Mouse (Mus musculus) MEL (cell line): ENCODE measurements around the gene Efhd2. TPM values are rescaled to one million over a fixed set of nuclear protein-coding genes. Genes with fewer than 3 reads are reported as not detected.

ENCODE experiments used
- DNase-seq: peaks from one replicate; pipeline ENCODE4 v3.0.0; 2011; ENCODE audit warnings: low read depth, low spot score
- H3K27ac ChIP-seq: 2 replicates; pipeline ENCODE4 v1.5.1; 2012; ENCODE audit warnings: low read depth, mild to moderate bottlenecking, control low read depth, low read length, moderate library complexity; ENCODE audit not compliant: control insufficient read depth
- H3K27me3 ChIP-seq, 2 experiments: fragments of 150-350 bp in 1 of 2; sonication (generic) in 1 of 2; 2 replicates each; pipeline ENCODE4 v1.6.1; 2012; ENCODE audit warnings: low read length in 2 of 2, mild to moderate bottlenecking in 2 of 2, improper control_type of control experiment in 1 of 2, moderate library complexity in 1 of 2; ENCODE audit not compliant: insufficient read depth in 2 of 2, control insufficient read depth in 1 of 2
- H3K36me3 ChIP-seq, 2 experiments: 2 replicates each; pipeline ENCODE4 v1.6.1; 2012 to 2014; ENCODE audit warnings: low read length in 2 of 2, improper control_type of control experiment in 1 of 2, inconsistent platforms in 1 of 2, mild to moderate bottlenecking in 1 of 2; ENCODE audit not compliant: insufficient read depth in 2 of 2, control insufficient read depth in 1 of 2
- H3K4me1 ChIP-seq, 2 experiments: fragments of 150-350 bp in 1 of 2; sonication (generic) in 1 of 2; 2 replicates each; pipeline ENCODE4 v1.6.1; 2012; ENCODE audit warnings: low read length in 2 of 2, improper control_type of control experiment in 1 of 2, mild to moderate bottlenecking in 1 of 2; ENCODE audit not compliant: insufficient read depth in 2 of 2, control insufficient read depth in 1 of 2
- H3K4me3 ChIP-seq, 2 experiments: fragments of 150-350 bp in 1 of 2; sonication (generic) in 1 of 2; 2 replicates each; pipeline ENCODE4 v1.5.1; 2012; ENCODE audit warnings: low read depth in 2 of 2, low read length in 2 of 2, mild to moderate bottlenecking in 2 of 2, moderate library complexity in 2 of 2, control low read depth in 1 of 2, improper control_type of control experiment in 1 of 2; ENCODE audit not compliant: control insufficient read depth in 1 of 2, insufficient read depth in 1 of 2
- H3K79me2 ChIP-seq: 2 replicates; pipeline ENCODE4 v1.6.1; 2012; ENCODE audit warnings: mild to moderate bottlenecking, low read length, moderate library complexity; ENCODE audit not compliant: control insufficient read depth, poor library complexity, insufficient read depth
- H3K9ac ChIP-seq: 2 replicates; pipeline ENCODE4 v1.6.1; 2012; ENCODE audit warnings: low read depth, mild to moderate bottlenecking, control low read depth, low read length, moderate library complexity; ENCODE audit not compliant: control insufficient read depth, poor library complexity, severe bottlenecking
- H3K9me3 ChIP-seq: fragments of 150-350 bp; sonication (generic); replicated peaks from 2 replicates; pipeline ENCODE4 v1.6.1; 2012; ENCODE audit warnings: mild to moderate bottlenecking, low read length, improper control_type of control experiment, moderate library complexity; ENCODE audit not compliant: insufficient read depth
- BHLHE40 ChIP-seq: IDR thresholded peaks from 2 replicates; pipeline ENCODE4 v1.6.1; 2012; ENCODE audit warnings: low read depth, mild to moderate bottlenecking, inconsistent platforms, low read length, improper control_type of control experiment, borderline replicate concordance
- ELF1 ChIP-seq: IDR thresholded peaks from 2 replicates; pipeline ENCODE4 v1.6.1; 2014; ENCODE audit warnings: low read depth, mild to moderate bottlenecking, inconsistent platforms, low read length, improper control_type of control experiment, moderate library complexity
- EP300 ChIP-seq, 2 experiments: IDR thresholded peaks; 2 replicates each; pipeline ENCODE4 v1.6.1; 2011; ENCODE audit warnings: improper control_type of control experiment in 2 of 2, low read length in 2 of 2, low read depth in 1 of 2, mild to moderate bottlenecking in 1 of 2
- GABPA ChIP-seq: IDR thresholded peaks from 2 replicates; pipeline ENCODE4 v1.6.1; 2012; ENCODE audit warnings: low read depth, mild to moderate bottlenecking, inconsistent platforms, low read length, improper control_type of control experiment, moderate library complexity
- GATA1 ChIP-seq: IDR thresholded peaks from 2 replicates; pipeline ENCODE4 v1.6.1; 2011; ENCODE audit warnings: low read depth, low read length, improper control_type of control experiment
- HCFC1 ChIP-seq: IDR thresholded peaks from 2 replicates; pipeline ENCODE4 v1.6.1; 2012; ENCODE audit warnings: low read depth, mild to moderate bottlenecking, inconsistent platforms, low read length, improper control_type of control experiment, moderate library complexity
- JUND ChIP-seq: IDR thresholded peaks from 2 replicates; pipeline ENCODE4 v1.6.1; 2011; ENCODE audit warnings: low read depth, mild to moderate bottlenecking, improper control_type of control experiment, low read length
- KAT2A ChIP-seq: conservative IDR thresholded peaks from 2 replicates; pipeline ENCODE4 v1.6.1; 2012; ENCODE audit warnings: low read depth, low read length, improper control_type of control experiment, inconsistent platforms
- MEF2A ChIP-seq: IDR thresholded peaks from 2 replicates; pipeline ENCODE4 v1.6.1; 2014; ENCODE audit warnings: low read depth, mild to moderate bottlenecking, inconsistent platforms, low read length, improper control_type of control experiment; ENCODE audit not compliant: poor library complexity, insufficient replicate concordance, severe bottlenecking; ENCODE audit errors: extremely low read depth
- MXI1 ChIP-seq: IDR thresholded peaks from 2 replicates; pipeline ENCODE4 v1.6.1; 2011; ENCODE audit warnings: mild to moderate bottlenecking, low read depth, low read length, improper control_type of control experiment
- NELFE ChIP-seq: IDR thresholded peaks from 2 replicates; pipeline ENCODE4 v1.6.1; 2011; ENCODE audit warnings: low read depth, low read length, improper control_type of control experiment
- NRF1 ChIP-seq: IDR thresholded peaks from 2 replicates; pipeline ENCODE4 v1.6.1; 2014; ENCODE audit warnings: low read depth, mild to moderate bottlenecking, inconsistent platforms, low read length, improper control_type of control experiment, moderate library complexity; ENCODE audit not compliant: poor library complexity, insufficient read depth, severe bottlenecking
- POLR2AphosphoS2 ChIP-seq: IDR thresholded peaks from 2 replicates; pipeline ENCODE4 v1.6.1; 2011; ENCODE audit warnings: low read length, improper control_type of control experiment
- RAD21 ChIP-seq: IDR thresholded peaks from 2 replicates; pipeline ENCODE4 v1.6.1; 2011; ENCODE audit warnings: mild to moderate bottlenecking, low read depth, low read length, improper control_type of control experiment
- RCOR1 ChIP-seq: IDR thresholded peaks from 2 replicates; pipeline ENCODE4 v1.6.1; 2012; ENCODE audit warnings: low read depth, mild to moderate bottlenecking, inconsistent platforms, low read length, improper control_type of control experiment
- SMC3 ChIP-seq: IDR thresholded peaks from 2 replicates; pipeline ENCODE4 v1.6.1; 2011; ENCODE audit warnings: low read depth, low read length, improper control_type of control experiment
- TAL1 ChIP-seq: IDR thresholded peaks from 2 replicates; pipeline ENCODE4 v1.6.1; 2012; ENCODE audit warnings: mild to moderate bottlenecking, inconsistent platforms, low read length, moderate library complexity, mixed read lengths
- TCF12 ChIP-seq: IDR thresholded peaks from 2 replicates; pipeline ENCODE4 v1.6.1; 2014; ENCODE audit warnings: low read depth, mild to moderate bottlenecking, inconsistent platforms, low read length, improper control_type of control experiment, moderate library complexity
- UBTF ChIP-seq: IDR thresholded peaks from 2 replicates; pipeline ENCODE4 v1.6.1; 2012; ENCODE audit warnings: low read depth, mild to moderate bottlenecking, inconsistent platforms, low read length, improper control_type of control experiment, moderate library complexity, borderline replicate concordance; ENCODE audit not compliant: insufficient read depth
- USF1 ChIP-seq: IDR thresholded peaks from 2 replicates; pipeline ENCODE4 v1.6.1; 2014; ENCODE audit warnings: low read depth, mild to moderate bottlenecking, inconsistent platforms, low read length, improper control_type of control experiment, moderate library complexity
- USF2 ChIP-seq, 2 experiments: IDR thresholded peaks; 2 replicates each; pipeline ENCODE4 v1.6.1; 2011 to 2012; ENCODE audit warnings: improper control_type of control experiment in 2 of 2, low read length in 2 of 2, borderline replicate concordance in 1 of 2, inconsistent platforms in 1 of 2, low read depth in 1 of 2, mild to moderate bottlenecking in 1 of 2; ENCODE audit not compliant: insufficient read depth in 1 of 2
- ZMIZ1 ChIP-seq: IDR thresholded peaks from 2 replicates; pipeline ENCODE4 v1.6.1; 2012; ENCODE audit warnings: low read depth, mild to moderate bottlenecking, inconsistent platforms, low read length, improper control_type of control experiment, moderate library complexity
- ZNF384 ChIP-seq: IDR thresholded peaks from 2 replicates; pipeline ENCODE4 v1.6.1; 2012; ENCODE audit warnings: low read depth, mild to moderate bottlenecking, inconsistent platforms, low read length, improper control_type of control experiment
- polyA plus RNA-seq, 2 experiments: library from polyadenylated mRNA; stranded (reverse) in 1 of 2; unstranded in 1 of 2; fragments of >175 nt in 1 of 2; fragments of >200 nt in 1 of 2; gene quantifications; 2 replicates each; pipeline versions ENCODE4 v1.2.1 to v1.2.4; 2012; ENCODE audit warnings: low replicate concordance in 2 of 2, low read depth in 1 of 2; ENCODE audit not compliant: insufficient read length in 2 of 2, insufficient read depth in 1 of 2, missing spikeins in 1 of 2
- total RNA-seq: library from RNA; depleted of rRNA; stranded (reverse); fragments of 300-350 nt; gene quantifications from 2 replicates; pipeline ENCODE4 v1.2.3, GENCODE M21; 2012

Efhd2 gene
- total and polyA plus RNA-seq, 3 experiments: 32.4 to 79.1 TPM; not detected in 1

DNA sequence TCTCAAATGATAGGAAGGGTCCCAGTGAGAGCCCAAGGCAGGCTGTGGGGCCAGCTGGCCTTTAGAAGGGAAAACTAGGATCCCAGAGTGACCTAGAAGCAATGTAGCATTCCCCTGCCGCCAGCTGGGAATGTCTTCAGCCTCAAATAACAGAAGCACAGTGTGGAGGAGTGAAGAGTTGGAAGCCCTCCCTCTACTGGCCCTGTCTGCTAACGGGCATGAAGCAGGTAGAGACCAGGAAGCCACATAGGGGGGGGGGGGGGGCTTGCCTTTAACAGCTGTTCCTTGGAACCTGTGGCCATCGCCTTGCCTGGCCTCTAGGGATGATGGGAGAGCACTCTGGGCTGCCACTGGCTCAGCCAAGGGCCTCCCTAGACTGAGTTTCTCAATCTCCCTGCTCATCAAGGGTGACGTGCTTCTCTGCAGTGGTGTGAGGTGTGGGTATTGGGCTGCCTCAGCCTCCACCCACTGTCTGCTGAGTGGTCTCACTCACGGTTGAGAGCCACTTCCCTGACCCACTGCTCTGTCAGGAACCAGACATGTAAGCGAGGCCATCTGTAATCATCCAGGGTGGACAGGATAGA, 11.8 kb upstream of the Efhd2 start:
- Histone ChIP-seq H3K9me3 (no peaks in the 10 kb centered on the region), H3K27me3 (no peaks in the 10 kb centered on the region), H3K79me2 (no peaks in the 10 kb centered on the region), H3K36me3 (no peaks in the 10 kb centered on the region), H3K4me1 (no peaks in the 10 kb centered on the region), H3K27ac (no peak overlapping the region), H3K9ac (no peak overlapping the region), H3K4me3 (no peak overlapping the region)
- no peak for TF ChIP-seq EP300 (IDR thresholded peaks at IDR 0.05; ENCODE audit: low read depth in 1 of 2, low read length in 2 of 2)
- no peak for TF ChIP-seq NELFE
- DNase-seq: no peak

DNA sequence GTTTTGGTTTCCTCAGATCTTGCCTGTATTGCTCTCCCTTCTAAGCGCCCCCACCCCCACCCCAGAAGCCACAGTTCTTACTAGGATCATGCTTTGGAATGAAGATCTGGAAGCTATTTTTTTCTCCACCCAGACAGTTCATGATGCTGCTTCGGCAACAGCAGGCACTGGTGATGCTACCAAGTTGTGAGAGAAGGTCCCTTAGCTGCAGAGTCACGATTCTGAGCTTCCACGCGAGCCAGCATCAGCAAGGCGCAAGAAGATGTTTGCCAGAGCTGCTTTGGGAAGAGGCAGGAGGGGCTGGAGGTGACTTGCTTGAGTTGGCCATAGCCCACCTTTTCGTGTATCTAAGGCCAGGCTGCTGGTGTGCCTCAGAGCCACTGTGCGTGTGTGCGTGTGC, 10.7 kb upstream of the Efhd2 start:
- no peaks in the 10 kb centered on the region for H3K27me3 ChIP-seq
- H3K9ac ChIP-seq: no peak overlapping the region
- H3K9me3 ChIP-seq: no peaks in the 10 kb centered on the region
- no peaks in the 10 kb centered on the region for H3K79me2 ChIP-seq
- no peaks in the 10 kb centered on the region for H3K36me3 ChIP-seq
- H3K27ac ChIP-seq: no peak overlapping the region
- no peaks in the 10 kb centered on the region for H3K4me1 ChIP-seq
- DNase-seq: no peak
- no peak overlapping the region for H3K4me3 ChIP-seq
- TF ChIP-seq UBTF (no peak), TAL1 (no peak), MEF2A (no peak), HCFC1 (no peak), MXI1 (no peak), USF1 (no peak), NELFE (no peak), NRF1 (no peak)

- H3K79me2 ChIP-seq: no peaks in the 10 kb centered on the region
- 0 out of 4 replicates have a peak, but pooled peaks cover 0 to 2% of the 10 kb centered on the region in 2 experiments for H3K27me3 ChIP-seq
- H3K4me3 ChIP-seq: no peak overlapping the region
- TF ChIP-seq ZMIZ1: no peak
- TF ChIP-seq ZNF384: no peak
- no peak for TF ChIP-seq ELF1
- TF ChIP-seq SMC3: no peak
- no peak for TF ChIP-seq POLR2AphosphoS2
- TF ChIP-seq GATA1: no peak
- TF ChIP-seq GABPA: no peak
- no peak for TF ChIP-seq NELFE
- no peak for TF ChIP-seq TCF12
- no peak for TF ChIP-seq JUND
- TF ChIP-seq RCOR1: no peak
- TF ChIP-seq RAD21: no peak
- TF ChIP-seq BHLHE40: no peak
- no peak for TF ChIP-seq USF2 (IDR thresholded peaks at IDR 0.05; ENCODE audit: borderline replicate concordance in 1 of 2, insufficient read depth in 1 of 2, low read depth in 1 of 2, low read length in 2 of 2)
- TF ChIP-seq KAT2A: no peak
- no peaks in the 10 kb centered on the region for H3K36me3 ChIP-seq
- no peak overlapping the region for H3K9ac ChIP-seq
- H3K27ac ChIP-seq: no peak overlapping the region
- DNase-seq: no peak
- H3K9me3 ChIP-seq: no peaks in the 10 kb centered on the region
- no peaks in the 10 kb centered on the region for H3K4me1 ChIP-seq
Measured at GRCm38 (mm10) chr4:141882858-141883257, 8.1 kb upstream of the Efhd2 start.
